Mouse (Mus musculus) limb, embryonic 14.5 days (tissue): ENCODE measurements around the gene Yme1l1. TPM values are rescaled to one million over a fixed set of nuclear protein-coding genes. Genes with fewer than 3 reads are reported as not detected.

ENCODE experiments used
- ATAC-seq: fragments of 200-750 bp; cut with Nextera tagmentation; 2 replicates; pipeline ENCODE4 v1.8.0; 2017; ENCODE audit warnings: low read depth, moderate number of reproducible peaks, moderate TSS enrichment; ENCODE audit not compliant: low FRiP score
- DNase-seq: peaks from one replicate; pipeline ENCODE4 v3.0.0-alpha.2; 2015; ENCODE audit warnings: low spot score
- H3K27ac ChIP-seq: fragments of 300-500 bp; sonication (generic); replicated peaks from 2 replicates; pipeline ENCODE4 v1.5.1; 2014; ENCODE audit warnings: low read depth, mild to moderate bottlenecking, low read length, moderate library complexity, mixed read lengths
- H3K27me3 ChIP-seq: fragments of 300-500 bp; sonication (generic); 2 replicates; pipeline ENCODE4 v1.6.1; 2014; ENCODE audit warnings: low read length, mixed read lengths; ENCODE audit not compliant: control insufficient read depth, insufficient read depth
- H3K36me3 ChIP-seq: fragments of 300-500 bp; sonication (generic); 2 replicates; pipeline ENCODE4 v1.6.1; 2014; ENCODE audit warnings: mild to moderate bottlenecking, low read length, moderate library complexity, mixed read lengths; ENCODE audit not compliant: control insufficient read depth, insufficient read depth
- H3K4me1 ChIP-seq: fragments of 300-500 bp; sonication (generic); 2 replicates; pipeline ENCODE4 v1.6.1; 2014; ENCODE audit warnings: antibody characterized with exemption, low read length, mixed read lengths; ENCODE audit not compliant: control insufficient read depth, insufficient read depth
- H3K4me2 ChIP-seq: fragments of 300-500 bp; sonication (generic); replicated peaks from 2 replicates; pipeline ENCODE4 v1.6.1; 2014; ENCODE audit warnings: low read depth, mild to moderate bottlenecking, low read length, moderate library complexity; ENCODE audit not compliant: severe bottlenecking
- H3K4me3 ChIP-seq: fragments of 300-500 bp; sonication (generic); replicated peaks from 2 replicates; pipeline ENCODE4 v1.5.1; 2014; ENCODE audit warnings: low read length
- H3K9ac ChIP-seq: fragments of 300-500 bp; sonication (generic); 2 replicates; pipeline ENCODE4 v1.6.1; 2014; ENCODE audit warnings: mild to moderate bottlenecking, low read depth, low read length, moderate library complexity; ENCODE audit not compliant: severe bottlenecking
- H3K9me3 ChIP-seq: fragments of 300-500 bp; sonication (generic); 2 replicates; pipeline ENCODE4 v1.6.1; 2016; ENCODE audit warnings: low read length; ENCODE audit not compliant: control insufficient read depth
- POLR2A ChIP-seq: fragments of 200-500 bp; IDR thresholded peaks from 2 replicates; pipeline ENCODE4 v1.8.0; 2012; ENCODE audit warnings: inconsistent platforms, mild to moderate bottlenecking, moderate library complexity, borderline replicate concordance; ENCODE audit not compliant: insufficient read depth, insufficient read length; ENCODE audit errors: extremely low read depth
- WGBS: fragments of 180-500 bp; shearing (Covaris S2); extraction: QIAGEN DNeasy Blood & Tissue Kit; methylation state at CpG from one replicate; pipeline ENCODE4 v1.1.7; 2014; 5-methylcytosine and 5-hydroxymethylcytosine counted together
- polyA plus RNA-seq, 2 experiments: library from polyadenylated mRNA; depleted of rRNA in 1 of 2; stranded (reverse) in 1 of 2; unstranded in 1 of 2; fragments of >200 nt; fragmentation: Nextera tagmentation in 1 of 2; extraction: Ambion mirVana in 1 of 2; gene quantifications; 2 replicates each; pipeline versions ENCODE4 v1.2.1 to v1.2.3; 2012 to 2014

The Yme1l1 gene
- polyA plus RNA-seq (2012; rRNA removed): 34.9 and 45.5 TPM in 2 replicates
- polyA plus RNA-seq (2014; fragmentation: Nextera tagmentation; extraction: Ambion mirVana): 80.2 and 85.9 TPM in 2 replicates

- WGBS: under 1% methylated on average over 60 of the region's 61 CpGs
Measured at GRCm38 (mm10) chr2:23155777-23156607, at the start of gene Yme1l1, which contains the start of gene Mastl. Gene Yme1l1, plus strand, starts transcription at chr2:23156369. Gene Mastl, minus strand, starts transcription at chr2:23156024.

GRCm38 (mm10) chr2:23119573-23119972, 36.6 kb upstream of the Yme1l1 start:
- H3K4me1 ChIP-seq: no peaks in the 10 kb centered on the region
- DNase-seq (no peak), ATAC-seq (peak; percentile 53; the same call in 1 of the 2 replicates)
- H3K36me3 ChIP-seq: peaks cover 17% of the 10 kb centered on the region; the same call in 1 of the 2 replicates
- no peaks in the 10 kb centered on the region for H3K27me3 ChIP-seq
- TF ChIP-seq POLR2A: no peak
- H3K4me3 ChIP-seq: no peak overlapping the region
- no peaks in the 10 kb centered on the region for H3K9me3 ChIP-seq
- no peak overlapping the region for H3K4me2 ChIP-seq
- H3K27ac ChIP-seq: no peak overlapping the region
- H3K9ac ChIP-seq: no peak overlapping the region

More at GRCm38 (mm10) chr2:23155777-23156607, at the start of gene Yme1l1, which contains the start of gene Mastl:
- H3K27ac ChIP-seq: peak within 1 kb of the TSS; percentile 96
- H3K27me3 ChIP-seq: no peaks in the 10 kb centered on the region
- H3K4me2 ChIP-seq: peak within 1 kb of the TSS; percentile 68
- peak within 1 kb of the TSS; percentile 83 for H3K4me3 ChIP-seq
- peaks cover 3% of the 10 kb centered on the region; the same call in 1 of the 2 replicates for H3K36me3 ChIP-seq
- H3K4me1 ChIP-seq: peaks cover 14% of the 10 kb centered on the region
- no peaks in the 10 kb centered on the region for H3K9me3 ChIP-seq
- TF ChIP-seq POLR2A: no peak; the same call in 1 of the 2 replicates
- peak within 1 kb of the TSS; percentile 82 for H3K9ac ChIP-seq
- DNase-seq (peak; percentile 97), ATAC-seq (peak; percentile 98)

GRCm38 (mm10) chr2:23155199-23155621, 959 bp upstream of the Yme1l1 start:
- H3K4me3 ChIP-seq: peak overlapping the region; percentile 83
- H3K4me2 ChIP-seq: peak overlapping the region; percentile 68
- 7% methylated on average over 5 of the region's 5 CpGs for WGBS
- TF ChIP-seq POLR2A: no peak
- no peaks in the 10 kb centered on the region for H3K36me3 ChIP-seq
- H3K9me3 ChIP-seq: no peaks in the 10 kb centered on the region
- DNase-seq (no peak), ATAC-seq (no peak)
- H3K4me1 ChIP-seq: peaks cover 14% of the 10 kb centered on the region
- peak overlapping the region; percentile 82 for H3K9ac ChIP-seq
- H3K27me3 ChIP-seq: no peaks in the 10 kb centered on the region
- peak overlapping the region; percentile 96 for H3K27ac ChIP-seq

- Histone ChIP-seq H3K4me3 (peak overlapping the region; percentile 83), H3K9me3 (no peaks in the 10 kb centered on the region), H3K4me2 (peak overlapping the region; percentile 57), H3K27me3 (no peaks in the 10 kb centered on the region), H3K4me1 (peaks cover 14% of the 10 kb centered on the region), H3K9ac (peak overlapping the region; percentile 82), H3K27ac (peak overlapping the region; percentile 96), H3K36me3 (peaks cover 6% of the 10 kb centered on the region; the same call in 1 of the 2 replicates)
- no peak for TF ChIP-seq POLR2A
- DNase-seq (no peak), ATAC-seq (peak; percentile 9)
- WGBS: under 1% methylated on average over 17 of the region's 17 CpGs
Measured at GRCm38 (mm10) chr2:23156608-23157081, 476 bp downstream of the Yme1l1 start.

- DNase-seq (no peak), ATAC-seq (no peak)
- no peak for TF ChIP-seq POLR2A
- H3K4me3 ChIP-seq: no peak overlapping the region
- no peaks in the 10 kb centered on the region for H3K27me3 ChIP-seq
- no peak overlapping the region for H3K4me2 ChIP-seq
- H3K36me3 ChIP-seq: peaks cover 83% of the 10 kb centered on the region
- H3K9me3 ChIP-seq: no peaks in the 10 kb centered on the region
- H3K4me1 ChIP-seq: no peaks in the 10 kb centered on the region
- WGBS: 81% methylated on average over 3 of the region's 3 CpGs
- H3K27ac ChIP-seq: no peak overlapping the region
- H3K9ac ChIP-seq: no peak overlapping the region
Measured at GRCm38 (mm10) chr2:23172305-23172704, 16.1 kb downstream of the Yme1l1 start.
